8 mouse cellular contexts compared by ENCODE assay signal in the genomic region with DNA sequence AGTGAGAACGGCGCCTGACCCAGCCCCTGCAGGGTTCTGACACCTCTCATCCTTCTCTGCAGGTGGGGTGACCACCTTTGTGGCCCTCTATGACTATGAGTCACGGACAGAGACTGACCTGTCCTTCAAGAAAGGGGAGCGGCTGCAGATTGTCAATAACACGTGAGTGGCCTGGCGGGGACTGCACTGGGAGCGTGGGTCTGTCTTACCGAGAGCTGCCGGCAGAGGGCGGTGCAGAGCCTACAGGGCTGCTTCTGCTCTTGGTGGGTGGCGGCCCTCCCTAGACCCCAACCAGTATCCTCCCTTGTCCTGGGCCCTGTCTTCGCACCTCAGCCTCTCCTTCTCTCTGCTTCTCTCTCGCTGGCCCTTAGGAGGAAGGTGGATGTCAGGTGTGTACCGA. TPM values are rescaled to one million over a fixed set of nuclear protein-coding genes. Genes with fewer than 3 reads are reported as not detected.
DNase-seq lines count a peak whose midpoint lies in the region; ATAC-seq and TF ChIP-seq lines count a peak whose summit lies in the region.

No protein-coding gene starts in this region.

- H3K9ac ChIP-seq in forebrain, embryonic 13.5 days = peak overlapping the region; percentile 58

- peaks cover 65% of the 10 kb centered on the region for H3K36me3 ChIP-seq in E14TG2a.4 (ENCODE audit: insufficient read depth, low read length)
- H3K36me3 ChIP-seq in forebrain, embryonic 13.5 days (ENCODE audit: poor library complexity, severe bottlenecking) = peaks cover 50% of the 10 kb centered on the region

- TF ChIP-seq CTCF in E14TG2a.4 (conservative IDR thresholded peaks at IDR 0.05; ENCODE audit: low read length) = peak; percentile 92
- TF ChIP-seq CTCF in brain, embryonic 14.5 days (IDR thresholded peaks at IDR 0.05; ENCODE audit: borderline replicate concordance, extremely low read depth, insufficient read depth, insufficient read length) = peak; percentile 96

- H3K4me3 ChIP-seq in E14TG2a.4 (replicated peaks; ENCODE audit: low read length) = no peak overlapping the region
- H3K4me3 ChIP-seq in forebrain, embryonic 13.5 days = no peak overlapping the region

- H3K9me3 ChIP-seq in E14TG2a.4 (ENCODE audit: low read length) = no peaks in the 10 kb centered on the region
- no peaks in the 10 kb centered on the region for H3K9me3 ChIP-seq in forebrain, embryonic 13.5 days (replicated peaks)

- peak; percentile 88 for DNase-seq in brain, embryonic 14.5 days (ENCODE audit: low read depth)
- DNase-seq in heart, postnatal 10 days = peak; percentile 78 to 89
- peak; percentile 95 for DNase-seq in layer of hippocampus, postnatal 10 days (ENCODE audit: low spot score in 2 of 2)
- DNase-seq in lung, postnatal 10 days = peak; percentile 90
- DNase-seq in retina, postnatal 1 day = peak; percentile 86
- DNase-seq in urinary bladder, adult 2 months (ENCODE audit: low spot score) = peak; percentile 77

- peak overlapping the region; percentile 87 for H3K27ac ChIP-seq in forebrain, embryonic 13.5 days

- intact Hi-C loops in heart, postnatal 10 days (cut with DNase I) = loop anchor here (1.0 to 5.0 kb wide), 2 partner anchors 113 to 166 kb away; a partner anchor contains a TSS

- peak; percentile 3; the same call in 1 of the 2 replicates for ATAC-seq in forebrain, embryonic 13.5 days

- no peak for TF ChIP-seq POLR2A in brain, embryonic 14.5 days (IDR thresholded peaks at IDR 0.05; ENCODE audit: borderline replicate concordance, extremely low read depth, insufficient read depth, insufficient read length, poor library complexity, severe bottlenecking)

- no peak overlapping the region for H3K4me2 ChIP-seq in forebrain, embryonic 13.5 days

- H3K4me1 ChIP-seq in E14TG2a.4 (replicated peaks; ENCODE audit: low read depth, low read length) = peaks cover 84% of the 10 kb centered on the region
- peaks cover 65% of the 10 kb centered on the region for H3K4me1 ChIP-seq in forebrain, embryonic 13.5 days

- 11% methylated on average over 13 of the region's 14 CpGs for WGBS in forebrain, embryonic 13.5 days

- H3K27me3 ChIP-seq in E14TG2a.4 (ENCODE audit: insufficient read depth, low read length) = no peaks in the 10 kb centered on the region
- H3K27me3 ChIP-seq in forebrain, embryonic 13.5 days = no peaks in the 10 kb centered on the region

RNA-seq across cellular contexts. Expression of a gene that starts 40.2 kb away (rescaled TPM):
- 87.7 and 98.1 TPM in 2 replicates for polyA plus RNA-seq in brain, embryonic 14.5 days (2012; rRNA removed)
- polyA plus RNA-seq in forebrain, embryonic 13.5 days (2015; fragmentation: Nextera tagmentation; extraction: Ambion mirVana) = 28.9 and 35.1 TPM in 2 replicates
- 1 to 10 TPM; 8.4 to 9.5 TPM for total RNA-seq in heart, postnatal 10 days (2021)
- 100 to 1,000 TPM in 1 of 2 experiments, 10 to 100 TPM in 1; 92.7 to 101 TPM for total RNA-seq in layer of hippocampus, postnatal 10 days (2021)
- polyA plus RNA-seq in urinary bladder, adult 2 months (2012; rRNA removed) = 63.4 and 72.7 TPM in 2 replicates
